Mouse (Mus musculus): ENCODE measurements at regions not wholly inside any gene's neighbourhood (a gene's known extent, or its start where the extent isn't known, plus 50 kb on each side); places are given as distances from the start of the nearest gene placed in this dataset.

DNA sequence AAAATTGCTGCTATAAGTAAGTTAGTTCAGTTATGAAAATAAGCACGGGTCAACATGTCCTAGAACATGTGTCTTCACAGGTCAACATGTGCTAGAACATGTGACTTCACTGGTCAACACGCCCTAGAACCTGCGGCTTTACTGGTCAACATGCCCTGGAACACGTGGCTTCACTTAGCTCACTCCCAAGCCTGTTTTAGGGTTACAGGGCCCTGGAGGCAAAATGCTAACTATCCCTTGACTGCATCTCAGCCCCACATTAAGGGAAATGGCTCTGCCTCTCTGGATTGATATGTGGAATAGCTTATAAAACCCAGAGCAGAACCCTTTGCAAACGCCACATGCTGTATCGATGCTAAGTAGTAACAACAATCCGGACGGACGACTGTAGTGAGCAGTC lies 67.8 kb downstream of the Nkx6-1 start:
- Histone ChIP-seq H3K27ac (ENCODE audit: insufficient read depth, low read length) (no peak overlapping the region), H3K4me3 (ENCODE audit: insufficient read depth, low read length) (no peak overlapping the region), H3K4me1 (ENCODE audit: control insufficient read depth, insufficient read depth, low read length) (no peaks in the 10 kb centered on the region)
- TF ChIP-seq CTCF (IDR thresholded peaks at IDR 0.05; ENCODE audit: extremely low read depth, insufficient read depth, low read length) (no peak), POLR2A (IDR thresholded peaks at IDR 0.05; ENCODE audit: extremely low read depth, insufficient read depth, low read length) (no peak)

- Histone ChIP-seq H3K4me3 (ENCODE audit: insufficient read depth, low read length) (no peak overlapping the region), H3K4me1 (ENCODE audit: control insufficient read depth, insufficient read depth, low read length) (no peaks in the 10 kb centered on the region), H3K27ac (ENCODE audit: insufficient read depth, low read length) (no peak overlapping the region)
- TF ChIP-seq POLR2A (IDR thresholded peaks at IDR 0.05; ENCODE audit: extremely low read depth, insufficient read depth, low read length) (no peak), CTCF (IDR thresholded peaks at IDR 0.05; ENCODE audit: extremely low read depth, insufficient read depth, low read length) (no peak)
These were observed 73.6 kb downstream of the Nkx6-1 start for GRCm38 (mm10) chr5:101591236-101591635.

DNA sequence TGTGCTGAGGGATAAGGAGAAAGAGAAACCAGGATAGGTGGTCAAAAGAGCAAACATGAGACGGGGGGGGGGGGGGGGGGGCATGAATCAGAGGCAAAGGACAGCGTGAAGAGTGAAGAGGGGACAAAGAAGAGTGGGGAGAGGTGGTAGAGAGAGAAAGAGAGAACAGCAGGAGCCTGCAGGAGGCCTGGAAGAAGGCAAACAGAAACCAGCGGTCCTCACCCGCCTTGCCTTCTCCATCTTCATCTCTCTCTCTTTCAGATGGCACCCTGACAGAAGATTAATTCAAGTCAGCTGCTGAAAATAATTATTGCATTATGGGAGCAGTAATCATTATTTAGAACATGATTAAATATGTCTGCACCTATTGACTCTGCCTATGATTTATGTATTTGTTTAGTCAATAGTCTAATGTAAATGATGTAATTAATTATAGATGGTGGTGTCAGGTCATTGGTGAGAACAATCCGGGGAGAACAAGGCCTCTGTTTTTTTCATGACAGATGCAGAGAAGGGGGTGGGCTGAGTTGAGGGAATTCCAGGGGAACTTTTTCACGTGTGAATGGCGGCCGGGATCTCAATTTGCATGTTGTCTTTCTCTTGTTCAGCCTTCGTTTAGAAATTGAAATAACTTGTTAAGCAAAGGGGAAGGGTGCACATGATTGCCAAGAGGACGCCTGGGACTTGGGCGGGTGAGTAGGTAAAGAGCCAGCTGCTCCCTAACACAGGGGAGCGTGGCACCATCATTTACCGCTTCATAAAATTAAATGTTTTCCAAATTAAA lies 74.3 kb downstream of the Nkx6-1 start:
- Histone ChIP-seq H3K4me3 (ENCODE audit: insufficient read depth, low read length) (no peak overlapping the region), H3K4me1 (ENCODE audit: control insufficient read depth, insufficient read depth, low read length) (no peaks in the 10 kb centered on the region), H3K27ac (ENCODE audit: insufficient read depth, low read length) (no peak overlapping the region)
- TF ChIP-seq POLR2A (IDR thresholded peaks at IDR 0.05; ENCODE audit: extremely low read depth, insufficient read depth, low read length) (no peak), CTCF (IDR thresholded peaks at IDR 0.05; ENCODE audit: extremely low read depth, insufficient read depth, low read length) (no peak)

- Histone ChIP-seq H3K4me1 (ENCODE audit: control insufficient read depth, insufficient read depth, low read length) (no peaks in the 10 kb centered on the region), H3K27ac (ENCODE audit: insufficient read depth, low read length) (no peak overlapping the region), H3K4me3 (ENCODE audit: insufficient read depth, low read length) (no peak overlapping the region)
- TF ChIP-seq POLR2A (IDR thresholded peaks at IDR 0.05; ENCODE audit: extremely low read depth, insufficient read depth, low read length): no peak
- no peak for TF ChIP-seq CTCF (IDR thresholded peaks at IDR 0.05; ENCODE audit: extremely low read depth, insufficient read depth, low read length)
These were observed 91.8 kb downstream of the Nkx6-1 start for GRCm38 (mm10) chr5:101572966-101573365.

- no peak for TF ChIP-seq CTCF (IDR thresholded peaks at IDR 0.05; ENCODE audit: extremely low read depth, insufficient read depth, low read length)
- TF ChIP-seq POLR2A (IDR thresholded peaks at IDR 0.05; ENCODE audit: extremely low read depth, insufficient read depth, low read length): no peak
- Histone ChIP-seq H3K4me3 (ENCODE audit: insufficient read depth, low read length) (no peak overlapping the region), H3K4me1 (ENCODE audit: control insufficient read depth, insufficient read depth, low read length) (no peaks in the 10 kb centered on the region), H3K27ac (ENCODE audit: insufficient read depth, low read length) (no peak overlapping the region)
These were observed 99.0 kb downstream of the Nkx6-1 start for GRCm38 (mm10) chr5:101565770-101566169.

- TF ChIP-seq POLR2A (IDR thresholded peaks at IDR 0.05; ENCODE audit: extremely low read depth, insufficient read depth, low read length) (no peak), CTCF (IDR thresholded peaks at IDR 0.05; ENCODE audit: extremely low read depth, insufficient read depth, low read length) (no peak)
- no peak overlapping the region for H3K4me3 ChIP-seq (ENCODE audit: insufficient read depth, low read length)
These were observed 104.4 kb downstream of the Nkx6-1 start for GRCm38 (mm10) chr5:101560366-101560765.

GRCm38 (mm10) chr5:101558279-101558987 lies 106.4 kb downstream of the Nkx6-1 start:
- TF ChIP-seq CTCF (IDR thresholded peaks at IDR 0.05; ENCODE audit: extremely low read depth, insufficient read depth, low read length) (no peak), POLR2A (IDR thresholded peaks at IDR 0.05; ENCODE audit: extremely low read depth, insufficient read depth, low read length) (no peak)
- Histone ChIP-seq H3K4me1 (ENCODE audit: control insufficient read depth, insufficient read depth, low read length) (no peaks in the 10 kb centered on the region), H3K4me3 (ENCODE audit: insufficient read depth, low read length) (no peak overlapping the region), H3K27ac (ENCODE audit: insufficient read depth, low read length) (no peak overlapping the region)

More at GRCm38 (mm10) chr5:101560366-101560765, 104.4 kb downstream of the Nkx6-1 start:
- H3K27ac ChIP-seq (ENCODE audit: insufficient read depth, low read length): no peak overlapping the region
- no peaks in the 10 kb centered on the region for H3K4me1 ChIP-seq (ENCODE audit: control insufficient read depth, insufficient read depth, low read length)

DNA sequence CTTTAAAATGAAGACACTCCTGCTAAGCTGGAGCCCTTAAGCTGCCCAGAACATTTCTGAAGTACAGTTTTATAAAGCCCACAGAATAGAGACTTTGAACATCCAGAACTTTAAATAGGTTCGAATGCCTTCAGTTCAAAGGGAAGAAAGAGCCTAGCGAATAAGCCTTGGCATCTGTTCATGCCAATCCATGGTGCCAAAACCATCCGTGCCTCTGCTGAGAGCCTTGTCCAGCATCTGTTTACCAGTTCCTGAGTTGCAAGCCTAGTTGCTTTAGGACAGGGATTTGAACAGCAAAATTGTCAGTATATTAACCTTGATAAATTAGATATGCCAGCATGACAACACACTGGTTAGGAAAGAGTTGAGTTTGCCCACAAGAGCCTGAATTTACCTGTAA lies 107.6 kb downstream of the Nkx6-1 start:
- no peaks in the 10 kb centered on the region for H3K4me1 ChIP-seq (ENCODE audit: control insufficient read depth, insufficient read depth, low read length)
- H3K27ac ChIP-seq (ENCODE audit: insufficient read depth, low read length): no peak overlapping the region
- no peak overlapping the region for H3K4me3 ChIP-seq (ENCODE audit: insufficient read depth, low read length)
- TF ChIP-seq CTCF (IDR thresholded peaks at IDR 0.05; ENCODE audit: extremely low read depth, insufficient read depth, low read length) (no peak), POLR2A (IDR thresholded peaks at IDR 0.05; ENCODE audit: extremely low read depth, insufficient read depth, low read length) (no peak)

DNA sequence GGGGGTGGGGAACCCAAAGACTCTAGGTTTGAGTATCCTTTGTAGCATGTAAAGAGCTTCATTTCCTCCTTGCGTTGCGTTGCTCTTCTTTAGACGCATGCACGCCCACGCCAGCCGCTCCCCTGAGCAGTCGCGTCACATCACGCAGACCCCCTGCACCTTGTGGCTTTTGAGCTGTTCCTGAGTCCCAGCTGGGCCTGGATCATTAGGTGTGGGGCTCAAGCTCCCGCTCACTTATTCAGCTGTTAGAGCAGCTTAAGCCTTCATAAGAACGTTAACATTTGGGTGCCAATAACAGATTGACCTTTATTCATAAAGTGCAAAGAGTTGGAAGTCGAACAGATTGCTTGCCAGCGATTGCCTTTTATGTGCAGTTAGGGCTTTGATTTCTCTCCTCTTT lies 121.5 kb downstream of the Nkx6-1 start:
- H3K4me1 ChIP-seq (ENCODE audit: control insufficient read depth, insufficient read depth, low read length): no peaks in the 10 kb centered on the region
- TF ChIP-seq CTCF (IDR thresholded peaks at IDR 0.05; ENCODE audit: extremely low read depth, insufficient read depth, low read length) (no peak), POLR2A (IDR thresholded peaks at IDR 0.05; ENCODE audit: extremely low read depth, insufficient read depth, low read length) (no peak)
- H3K27ac ChIP-seq (ENCODE audit: insufficient read depth, low read length): no peak overlapping the region
- no peak overlapping the region for H3K4me3 ChIP-seq (ENCODE audit: insufficient read depth, low read length)

DNA sequence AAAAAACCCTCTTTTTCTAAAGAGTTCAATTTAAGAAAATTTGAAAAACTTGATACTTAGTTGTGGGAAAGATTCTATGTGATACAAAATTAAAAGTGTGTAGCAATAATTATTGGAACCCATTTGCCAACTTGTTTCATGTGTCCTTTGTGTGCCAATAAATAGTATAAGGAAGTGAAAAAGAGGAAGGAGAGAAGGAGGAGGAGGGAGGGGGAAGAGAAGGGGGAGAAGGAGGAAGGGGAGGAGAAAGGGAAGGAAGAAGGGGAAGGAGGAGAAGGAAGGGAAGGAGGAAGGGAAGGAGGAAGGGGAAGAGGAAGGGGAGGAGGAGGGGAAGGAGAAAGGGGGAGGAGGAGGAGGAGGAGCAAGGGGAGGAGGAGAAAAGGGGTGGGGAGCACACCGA lies 125.0 kb downstream of the Nkx6-1 start:
- Histone ChIP-seq H3K4me3 (ENCODE audit: insufficient read depth, low read length) (no peak overlapping the region), H3K4me1 (ENCODE audit: control insufficient read depth, insufficient read depth, low read length) (no peaks in the 10 kb centered on the region), H3K27ac (ENCODE audit: insufficient read depth, low read length) (no peak overlapping the region)
- TF ChIP-seq CTCF (IDR thresholded peaks at IDR 0.05; ENCODE audit: extremely low read depth, insufficient read depth, low read length) (no peak), POLR2A (IDR thresholded peaks at IDR 0.05; ENCODE audit: extremely low read depth, insufficient read depth, low read length) (no peak)
